9 mouse cellular contexts compared by ENCODE assay signal in the genomic region with DNA sequence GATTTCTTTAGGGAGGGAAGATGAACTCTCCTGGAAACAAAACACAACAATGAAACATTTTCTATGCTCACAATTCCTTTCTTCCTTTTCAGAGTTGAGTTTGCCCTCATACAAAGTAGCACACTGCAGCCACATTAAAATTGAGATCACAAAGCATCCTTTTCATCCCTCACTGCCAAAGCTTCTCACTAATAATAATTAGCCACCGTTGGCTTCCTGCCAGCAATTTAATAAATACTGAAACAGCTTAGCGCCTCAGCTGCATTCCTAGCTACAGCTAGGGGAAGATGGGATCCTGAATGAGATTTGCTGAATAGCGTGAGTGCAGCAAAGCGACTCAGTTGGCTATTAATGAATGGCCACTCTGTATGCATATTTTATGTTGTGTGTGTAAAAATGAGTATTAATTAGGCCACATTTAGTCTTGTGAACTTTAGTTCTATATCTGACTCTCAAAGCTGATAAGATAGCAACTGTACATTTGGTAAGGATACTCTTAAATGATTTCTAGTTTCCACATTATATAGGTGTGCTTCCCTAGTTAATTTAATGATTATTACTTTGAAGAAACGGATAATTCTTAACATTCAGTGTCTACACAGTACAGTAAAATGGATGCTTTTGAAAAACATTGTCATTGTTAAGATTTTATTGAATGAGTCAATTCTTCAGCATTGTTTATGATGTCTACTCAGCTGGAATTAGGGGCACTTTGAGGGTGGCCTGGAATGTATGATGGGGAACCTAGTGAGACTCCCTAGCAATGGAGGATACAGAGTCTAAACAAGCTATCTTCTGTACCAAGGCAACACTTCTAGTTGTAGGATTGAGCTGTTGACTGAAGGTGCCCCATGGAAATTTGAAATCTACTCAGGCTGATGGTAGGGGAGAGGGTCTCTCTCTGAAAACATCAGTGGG.
DNase-seq lines count a peak whose midpoint lies in the region; ATAC-seq and TF ChIP-seq lines count a peak whose summit lies in the region.
"Had no signal": no experiment of that assay in that cellular context is flagged by ENCODE, and none has a peak within 500 bp of the region (broad histone marks: within the 10 kb centered on the region; RNA-seq: fewer than 3 reads in every experiment).

No protein-coding gene starts in this region.

- no peak overlapping the region for H3K4me3 ChIP-seq in lung, embryonic 14.5 days (ENCODE audit: low read depth, low read length)
- no peak overlapping the region for H3K4me3 ChIP-seq in forebrain, postnatal 0 days (ENCODE audit: low read depth, low read length)
- H3K4me3 ChIP-seq in heart, embryonic 12.5 days: no peak overlapping the region

- no peak overlapping the region for H3K9ac ChIP-seq in lung, embryonic 14.5 days
- H3K9ac ChIP-seq in forebrain, postnatal 0 days: no peak overlapping the region
- no peak overlapping the region for H3K9ac ChIP-seq in heart, embryonic 12.5 days

- no peak for ATAC-seq in lung, embryonic 14.5 days (ENCODE audit: insufficient read depth)
- peak; percentile 76 for ATAC-seq in forebrain, postnatal 0 days
- no peak for ATAC-seq in heart, embryonic 12.5 days (ENCODE audit: insufficient number of reproducible peaks, low FRiP score)

- H3K27ac ChIP-seq in lung, embryonic 14.5 days (ENCODE audit: low read depth): no peak overlapping the region
- H3K27ac ChIP-seq in forebrain, postnatal 0 days (ENCODE audit: low read depth, low read length): no peak overlapping the region
- no peak overlapping the region for H3K27ac ChIP-seq in heart, embryonic 12.5 days (ENCODE audit: poor library complexity, severe bottlenecking)

- H3K9me3 ChIP-seq in lung, embryonic 14.5 days (ENCODE audit: low read depth, low read length): no peaks in the 10 kb centered on the region
- 0 out of 2 replicates have a peak, but pooled peaks cover 3% of the 10 kb centered on the region for H3K9me3 ChIP-seq in forebrain, postnatal 0 days (ENCODE audit: low read length)
- no peaks in the 10 kb centered on the region for H3K9me3 ChIP-seq in heart, embryonic 12.5 days (replicated peaks)

- intact Hi-C loops in left cerebral cortex, postnatal 25 days (cut with DNase I): no loop called here

- no peaks in the 10 kb centered on the region for H3K36me3 ChIP-seq in lung, embryonic 14.5 days (ENCODE audit: insufficient read depth)
- no peaks in the 10 kb centered on the region for H3K36me3 ChIP-seq in forebrain, postnatal 0 days (ENCODE audit: insufficient read depth)
- no peaks in the 10 kb centered on the region for H3K36me3 ChIP-seq in heart, embryonic 12.5 days

- H3K27me3 ChIP-seq in lung, embryonic 14.5 days (ENCODE audit: insufficient read depth, low read length): no peaks in the 10 kb centered on the region
- H3K27me3 ChIP-seq in forebrain, postnatal 0 days (ENCODE audit: insufficient read depth, low read length): no peaks in the 10 kb centered on the region
- no peaks in the 10 kb centered on the region for H3K27me3 ChIP-seq in heart, embryonic 12.5 days (replicated peaks)

- no peak overlapping the region for H3K4me2 ChIP-seq in lung, embryonic 14.5 days
- H3K4me2 ChIP-seq in forebrain, postnatal 0 days (ENCODE audit: low read depth): no peak overlapping the region
- H3K4me2 ChIP-seq in heart, embryonic 12.5 days: no peak overlapping the region

- WGBS in lung, embryonic 14.5 days: 68% methylated on average over 5 of the region's 5 CpGs
- WGBS in forebrain, postnatal 0 days: 9% methylated on average over 5 of the region's 5 CpGs
- WGBS in heart, embryonic 12.5 days: 81% methylated on average over 5 of the region's 5 CpGs

- no peaks in the 10 kb centered on the region for H3K4me1 ChIP-seq in lung, embryonic 14.5 days (ENCODE audit: insufficient read depth)
- H3K4me1 ChIP-seq in forebrain, postnatal 0 days (ENCODE audit: insufficient read depth): no peaks in the 10 kb centered on the region
- H3K4me1 ChIP-seq in heart, embryonic 12.5 days (replicated peaks): no peaks in the 10 kb centered on the region

- peak; percentile 27 for DNase-seq in lung, embryonic 14.5 days
- no peak for DNase-seq in lung, postnatal 14 days
- DNase-seq in forebrain, postnatal 0 days: peak; percentile 81
- DNase-seq in left cerebral cortex, postnatal 25 days (ENCODE audit: low spot score in 2 of 2): peak; percentile 30 to 61
- DNase-seq in right cerebral cortex, postnatal 4 days: peak; percentile 22
- no peak for DNase-seq in heart, postnatal 4 days
- no peak for DNase-seq in urinary bladder, adult 2 months (ENCODE audit: low spot score)
- DNase-seq: thymus, postnatal 36 days had no signal

- TF ChIP-seq CTCF in lung, embryonic 14.5 days (IDR thresholded peaks at IDR 0.05; ENCODE audit: low read depth): no peak
- no peak for TF ChIP-seq CTCF in forebrain, postnatal 0 days (IDR thresholded peaks at IDR 0.05; ENCODE audit: low read depth)

Comparison
In these comparisons a context has a peak if more than half of its experiments do, and no peak if none do; other contexts are left out.
1. DNase-seq: peak in lung, embryonic 14.5 days (single experiment), forebrain, postnatal 0 days (single experiment), left cerebral cortex, postnatal 25 days (2 of 2) and right cerebral cortex, postnatal 4 days (single experiment); none in lung, postnatal 14 days (single experiment), heart, postnatal 4 days (single experiment) and urinary bladder, adult 2 months (single experiment).